Mouse (Mus musculus): ENCODE data around the gene Trpm2. TPM values are rescaled to one million over a fixed set of nuclear protein-coding genes. Genes with fewer than 3 reads are reported as not detected.
"Not testable (repeated sequence)": the region's sequence is repeated elsewhere in the genome, so short reads cannot be mapped to it uniquely, and the experiment has no call there.

Trpm2 gene
- polyA plus RNA-seq (2015; fragmentation: Nextera tagmentation; extraction: Ambion mirVana) = 18.1 and 21.8 TPM in 2 replicates

DNA sequence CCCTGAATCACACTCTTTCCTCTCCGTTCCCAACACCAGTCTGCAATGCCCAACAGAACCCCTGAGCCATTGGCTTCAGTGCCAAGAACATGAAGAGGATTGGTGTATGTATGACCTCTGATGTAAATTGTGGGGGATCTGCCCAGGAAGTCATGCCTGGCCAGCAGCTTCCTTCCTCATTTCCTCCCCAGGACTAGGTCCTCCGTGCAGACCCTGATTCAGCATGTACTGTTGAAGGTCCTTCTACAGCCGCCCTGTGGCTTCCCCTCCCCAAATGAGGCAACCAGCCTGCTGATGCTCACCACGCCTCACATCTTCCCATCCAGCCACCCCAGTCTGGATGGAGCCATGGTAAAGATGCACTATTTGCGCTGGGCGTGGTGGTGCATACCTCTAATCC, at the start of gene Trpm2:
Trpm2 (minus strand) TSS at position 83 of the 400 bp plus-strand sequence.
- DNase-seq (ENCODE audit: low spot score) = no peak

DNA sequence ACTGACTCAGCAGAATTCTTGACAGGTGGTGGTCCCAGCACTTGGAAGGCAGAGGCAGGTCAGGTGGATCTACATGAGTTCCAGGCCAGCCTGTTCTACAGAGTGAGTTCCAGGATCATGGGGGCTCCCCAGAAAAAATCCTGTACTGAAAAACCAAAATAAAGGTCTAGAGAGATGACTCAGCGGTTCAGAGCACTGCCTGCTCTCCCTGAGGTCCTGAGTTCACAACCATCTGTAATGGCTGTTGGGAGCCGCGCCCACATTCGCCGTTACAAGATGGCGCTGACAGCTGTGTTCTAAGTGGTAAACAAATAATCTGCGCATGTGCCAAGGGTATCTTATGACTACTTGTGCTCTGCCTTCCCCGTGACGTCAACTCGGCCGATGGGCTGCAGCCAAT, 49.6 kb upstream of the Trpm2 start:
- DNase-seq (ENCODE audit: low spot score) = not testable (repeated sequence)

- DNase-seq (ENCODE audit: low spot score) = no peak
These were observed 48.9 kb upstream of the Trpm2 start for GRCm38 (mm10) chr10:78019291-78019690.

- peak; percentile 85 for DNase-seq (ENCODE audit: low spot score)
These were observed 48.4 kb upstream of the Trpm2 start for GRCm38 (mm10) chr10:78018797-78019203.

GRCm38 (mm10) chr10:78016366-78016765, 46.0 kb upstream of the Trpm2 start:
- no peak for DNase-seq (ENCODE audit: low spot score)

DNA sequence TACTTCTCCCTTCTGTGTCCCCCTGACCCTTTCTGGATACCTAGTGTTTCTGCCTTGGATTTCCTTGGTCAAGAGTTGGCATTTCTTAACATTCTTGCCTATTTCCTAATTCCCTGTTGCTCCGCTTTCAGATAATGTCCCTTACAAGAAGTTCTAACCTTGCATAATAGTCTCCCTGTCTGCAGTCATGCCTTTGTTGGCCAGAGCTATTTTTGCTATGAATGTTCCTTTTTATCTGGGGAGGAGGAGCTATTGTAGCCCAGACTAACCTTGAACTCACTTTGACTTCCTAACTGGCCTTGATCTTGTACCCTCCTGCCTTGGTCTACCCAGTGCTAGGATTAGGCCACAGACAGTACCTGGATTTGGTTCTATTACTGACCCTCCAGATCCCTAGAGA, 45.1 kb upstream of the Trpm2 start:
- no peak for DNase-seq (ENCODE audit: low spot score)

DNA sequence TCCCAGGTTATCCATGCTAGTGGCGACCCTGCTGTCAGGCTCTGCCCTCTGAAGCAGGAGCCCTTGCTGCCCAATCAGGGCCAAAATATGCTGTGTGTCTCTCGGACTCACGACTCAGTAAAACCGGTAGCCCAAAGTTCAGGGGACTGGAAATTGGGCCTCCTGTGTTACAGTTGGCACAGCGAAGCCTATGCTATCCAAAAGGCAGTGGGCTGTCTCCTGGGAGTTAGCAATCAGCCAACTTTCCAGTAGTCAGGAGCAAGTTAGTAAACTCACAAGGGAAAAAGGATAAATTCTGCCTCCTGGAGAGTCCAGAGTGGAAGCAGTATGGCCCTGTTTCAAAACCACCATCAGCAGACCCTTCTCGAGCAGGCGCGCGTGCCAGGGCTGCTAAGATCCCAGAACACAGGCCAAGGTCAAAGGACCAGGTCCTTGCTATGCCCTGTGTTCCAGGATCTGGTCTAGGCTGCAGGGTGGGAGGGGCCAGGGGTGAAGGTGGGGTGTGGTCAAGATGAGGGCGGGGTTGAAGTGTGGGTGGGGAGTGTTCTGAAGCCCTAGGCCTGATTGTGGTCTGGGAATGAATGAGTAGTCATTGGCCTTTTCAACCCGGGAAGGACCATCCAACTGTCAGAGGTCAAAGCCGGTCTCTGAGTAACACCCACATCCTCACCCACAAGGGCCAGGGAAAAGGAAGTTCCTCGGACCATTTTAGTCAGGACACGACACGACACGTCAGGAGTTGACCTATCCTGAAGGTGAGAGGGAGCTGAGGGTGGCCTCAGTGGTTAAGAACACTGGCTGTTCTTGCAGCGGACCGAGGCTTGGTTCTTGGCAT, 42.5 kb upstream of the Trpm2 start:
- no peak for DNase-seq (ENCODE audit: low spot score)

GRCm38 (mm10) chr10:78011116-78011515, 40.8 kb upstream of the Trpm2 start:
- DNase-seq (ENCODE audit: low spot score) = not testable (repeated sequence)

DNA sequence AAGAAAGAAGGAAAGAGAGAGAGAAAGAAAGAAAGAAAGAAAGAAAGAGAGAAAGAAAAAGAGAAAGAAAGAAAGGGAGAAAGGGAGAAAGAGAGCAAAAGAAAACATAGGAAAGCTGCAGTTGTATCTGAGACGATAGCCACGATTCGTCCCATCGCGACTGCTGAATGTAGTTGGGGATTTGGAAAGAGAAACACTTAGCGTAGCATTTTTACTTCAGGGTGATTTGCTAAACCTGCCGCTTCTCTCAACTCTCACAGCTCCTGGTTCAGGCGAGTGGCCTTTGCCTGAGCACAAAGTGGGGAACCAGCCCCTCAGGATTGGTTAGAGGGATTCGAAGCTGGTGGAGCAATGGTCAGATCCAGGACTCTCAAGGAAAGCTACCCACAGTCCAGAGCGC, 40.0 kb upstream of the Trpm2 start:
- DNase-seq (ENCODE audit: low spot score) = no peak

GRCm38 (mm10) chr10:78009945-78010293, 39.6 kb upstream of the Trpm2 start, which contains the start of gene Pfkl:
Gene Pfkl, minus strand, starts transcription at chr10:78010083.
- DNase-seq (ENCODE audit: low spot score) = no peak

- DNase-seq (ENCODE audit: low spot score) = peak; percentile 94
These were observed 39.0 kb upstream of the Trpm2 start for GRCm38 (mm10) chr10:78009184-78009944.

GRCm38 (mm10) chr10:78008169-78008568, 37.8 kb upstream of the Trpm2 start:
- no peak for DNase-seq (ENCODE audit: low spot score)

DNA sequence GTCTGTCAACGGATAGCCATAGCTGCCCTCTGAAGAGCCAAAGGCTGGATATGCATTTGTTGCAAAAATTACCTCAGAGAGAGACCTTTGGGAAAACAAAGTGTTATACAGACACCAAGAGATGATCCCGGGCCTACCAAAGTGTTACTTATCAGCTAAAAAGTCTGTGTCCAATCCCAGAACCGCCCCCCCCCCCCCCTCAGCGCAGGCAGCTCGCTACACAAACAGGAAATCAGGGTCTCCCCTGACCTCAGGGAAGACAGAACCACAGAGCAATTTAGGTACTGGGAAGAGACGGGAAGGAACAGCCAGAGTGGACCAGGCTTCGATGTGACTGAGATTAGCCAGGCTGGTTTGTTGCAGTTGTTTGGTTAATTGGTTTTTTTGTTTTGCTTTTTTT, 36.8 kb upstream of the Trpm2 start:
- DNase-seq (ENCODE audit: low spot score) = no peak

DNA sequence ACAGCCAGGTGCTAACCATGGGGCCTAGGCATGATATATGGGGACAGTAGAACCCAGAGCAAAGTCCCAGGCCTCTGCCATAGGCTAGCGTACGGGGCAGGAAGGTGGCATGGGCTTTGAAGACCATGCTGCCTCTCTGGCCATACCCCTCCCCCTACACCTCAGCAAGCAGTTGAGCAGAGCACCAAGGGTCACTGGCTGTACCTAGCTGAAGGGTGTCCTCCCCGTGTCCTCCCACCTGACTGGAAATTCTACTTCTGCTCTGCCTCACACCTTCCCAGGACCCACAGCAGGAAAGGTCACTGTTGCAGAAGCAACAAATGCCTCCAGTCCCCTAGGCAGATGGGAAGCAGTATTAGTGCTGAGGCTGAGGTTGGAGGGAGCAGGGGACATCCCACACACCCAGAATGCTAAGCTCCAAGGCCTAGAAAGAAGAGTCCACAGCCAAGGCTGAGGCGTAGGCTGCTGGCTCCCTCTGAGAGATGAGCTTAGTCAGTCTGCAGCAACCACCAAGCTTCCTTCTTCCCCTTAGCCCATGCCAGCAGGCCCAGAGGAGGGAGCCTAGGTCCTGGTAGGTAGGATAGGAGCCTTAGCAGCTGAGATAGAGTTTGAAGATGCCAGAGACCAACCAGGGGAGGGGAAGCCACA, 35.6 kb upstream of the Trpm2 start:
- DNase-seq (ENCODE audit: low spot score) = no peak

DNA sequence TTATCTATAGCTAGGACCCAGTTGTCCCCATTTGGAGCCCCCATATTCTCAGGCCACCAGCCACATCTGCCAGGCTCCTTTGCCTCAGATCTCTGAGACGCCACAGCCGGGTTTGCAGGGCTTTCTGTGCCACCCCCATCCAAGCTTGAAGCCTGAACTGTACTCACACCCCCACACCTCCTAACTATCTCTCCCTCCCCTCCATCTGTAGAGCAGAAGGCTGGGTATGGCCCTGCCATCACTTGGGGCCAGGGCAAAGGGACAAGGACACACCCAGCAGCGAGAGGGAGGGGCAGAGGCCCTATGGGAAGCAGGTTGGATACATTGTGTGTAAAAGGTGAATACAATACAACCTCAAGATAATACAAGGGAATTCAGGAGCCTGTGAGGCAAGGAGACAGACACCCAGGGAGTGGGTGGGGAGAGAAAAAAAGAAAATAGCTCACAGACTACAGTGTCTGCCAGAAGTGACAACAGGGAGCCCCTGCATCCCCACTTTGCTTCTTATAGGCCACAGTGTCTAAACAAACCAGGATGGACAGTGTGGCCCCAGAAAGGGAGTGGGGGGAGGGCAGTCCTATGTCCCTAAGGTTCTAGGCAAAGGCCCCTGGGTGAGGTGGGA, 34.2 kb upstream of the Trpm2 start:
- no peak for DNase-seq (ENCODE audit: low spot score)

GRCm38 (mm10) chr10:78002316-78002715, 32.0 kb upstream of the Trpm2 start:
- DNase-seq (ENCODE audit: low spot score) = no peak

DNA sequence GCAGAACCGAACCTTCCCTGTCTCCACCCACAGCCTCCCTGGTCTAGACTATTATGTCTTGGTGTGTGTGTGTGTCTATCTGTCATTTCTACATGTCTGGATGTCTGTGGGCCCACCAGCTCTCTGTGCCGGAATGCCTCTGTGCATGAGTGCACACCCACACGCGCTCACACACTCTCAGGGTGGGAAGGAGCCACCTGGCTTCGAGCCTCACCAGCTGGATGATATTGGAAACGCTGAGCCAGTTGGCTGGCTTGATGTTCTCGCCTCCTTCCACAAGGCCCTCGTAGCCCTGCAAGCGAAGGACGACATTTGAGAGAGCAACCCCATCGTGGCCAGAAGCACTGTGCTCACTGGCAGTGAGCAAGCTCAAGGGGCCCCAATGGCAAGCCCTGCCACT, 31.4 kb upstream of the Trpm2 start:
- DNase-seq (ENCODE audit: low spot score) = no peak

GRCm38 (mm10) chr10:78000200-78000599, 29.8 kb upstream of the Trpm2 start:
- no peak for DNase-seq (ENCODE audit: low spot score)

DNA sequence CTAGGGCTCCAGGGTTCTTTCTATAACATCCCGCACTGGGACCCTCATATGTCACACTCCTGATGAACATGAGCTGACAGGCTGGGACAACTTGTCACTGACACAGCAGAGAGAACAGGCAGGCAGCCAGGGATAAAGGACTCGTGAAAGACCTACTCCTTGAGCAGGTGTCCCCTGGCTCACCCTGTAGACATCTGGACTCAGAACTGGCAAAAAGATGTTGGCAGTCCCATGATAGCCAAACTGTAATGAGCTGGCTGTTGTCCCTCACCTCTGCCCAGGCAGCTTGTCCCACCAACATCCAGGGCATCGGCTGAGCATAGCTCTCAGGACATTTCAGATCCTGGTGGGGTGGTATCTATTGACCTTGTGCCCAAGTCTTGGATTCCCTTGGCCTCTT, 25.3 kb upstream of the Trpm2 start:
- DNase-seq (ENCODE audit: low spot score) = no peak

DNA sequence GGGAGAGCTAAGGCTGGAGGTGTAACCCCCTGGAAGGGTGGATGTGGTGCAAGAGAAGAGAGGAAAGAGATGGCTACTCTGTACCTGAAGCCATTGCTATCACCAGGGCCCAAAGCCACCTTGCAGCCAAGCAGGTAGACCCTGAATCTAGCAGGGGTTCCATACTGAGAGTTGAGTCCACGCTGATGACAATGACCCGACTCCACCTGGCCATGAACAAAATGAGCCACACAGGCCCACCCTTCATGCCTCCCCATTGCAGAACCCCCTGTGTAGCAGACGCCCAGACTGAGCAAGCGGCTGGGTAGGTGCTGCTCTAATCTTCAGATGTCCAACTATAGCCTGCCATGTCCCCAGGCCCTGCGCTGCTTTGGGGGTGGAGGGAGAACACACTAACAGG, 15.4 kb upstream of the Trpm2 start:
- no peak for DNase-seq (ENCODE audit: low spot score)

- peak; percentile 83 for DNase-seq (ENCODE audit: low spot score)
These were observed 14.3 kb upstream of the Trpm2 start for GRCm38 (mm10) chr10:77984660-77985059.
